Mouse (Mus musculus) urinary bladder, postnatal 4 days (tissue): ENCODE data around the gene Ush2a.

ENCODE experiments used
- DNase-seq, 2 experiments: peaks; one replicate each; pipeline ENCODE4 v3.0.0; 2021 to 2022; ENCODE audit warnings: low spot score in 2 of 2

Ush2a gene

DNA sequence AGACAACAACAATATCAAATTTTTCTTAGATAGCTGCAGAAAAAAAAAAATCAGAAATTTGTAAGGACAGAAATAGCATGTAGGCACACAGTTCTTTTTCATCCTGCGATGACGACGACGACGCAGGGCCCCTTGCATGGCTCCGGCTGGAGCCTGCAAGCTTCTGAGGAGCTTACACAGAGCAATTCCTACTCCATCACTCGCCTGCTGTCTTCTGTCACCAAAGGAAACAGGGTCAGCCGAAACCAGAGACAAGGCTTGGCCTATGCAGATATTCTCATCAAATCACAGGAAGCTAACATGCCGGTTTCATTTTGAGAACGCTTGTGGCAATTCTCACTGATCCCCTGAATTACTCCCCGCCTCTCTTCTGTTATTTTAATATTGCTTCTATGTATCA lies 604.7 kb downstream of the Ush2a start:
- DNase-seq = no peak

DNA sequence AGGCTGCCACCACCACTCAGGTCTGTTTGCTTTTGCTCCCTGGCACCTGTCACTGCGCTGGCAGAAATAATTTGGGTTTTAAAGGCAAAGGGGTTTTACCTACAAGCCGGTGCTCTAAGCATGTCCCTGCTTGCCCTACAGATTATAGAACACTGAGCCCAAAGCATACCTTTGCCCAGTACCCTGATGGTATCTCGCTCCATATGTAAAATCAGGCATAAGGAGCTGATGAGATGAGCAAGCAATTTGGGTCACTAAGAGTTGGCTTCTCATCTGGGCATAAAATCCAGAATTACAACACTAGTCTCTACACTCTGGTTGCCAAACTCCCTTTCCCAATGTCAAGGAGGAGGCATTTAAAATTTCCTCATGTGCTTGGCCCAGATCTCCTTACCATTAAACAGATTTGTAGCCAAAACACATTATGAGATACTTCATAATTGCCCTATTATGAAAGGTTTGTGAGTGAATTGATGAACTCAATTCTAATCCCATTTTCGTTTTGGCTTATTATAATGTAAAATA lies 616.8 kb downstream of the Ush2a start:
- DNase-seq = no peak

DNA sequence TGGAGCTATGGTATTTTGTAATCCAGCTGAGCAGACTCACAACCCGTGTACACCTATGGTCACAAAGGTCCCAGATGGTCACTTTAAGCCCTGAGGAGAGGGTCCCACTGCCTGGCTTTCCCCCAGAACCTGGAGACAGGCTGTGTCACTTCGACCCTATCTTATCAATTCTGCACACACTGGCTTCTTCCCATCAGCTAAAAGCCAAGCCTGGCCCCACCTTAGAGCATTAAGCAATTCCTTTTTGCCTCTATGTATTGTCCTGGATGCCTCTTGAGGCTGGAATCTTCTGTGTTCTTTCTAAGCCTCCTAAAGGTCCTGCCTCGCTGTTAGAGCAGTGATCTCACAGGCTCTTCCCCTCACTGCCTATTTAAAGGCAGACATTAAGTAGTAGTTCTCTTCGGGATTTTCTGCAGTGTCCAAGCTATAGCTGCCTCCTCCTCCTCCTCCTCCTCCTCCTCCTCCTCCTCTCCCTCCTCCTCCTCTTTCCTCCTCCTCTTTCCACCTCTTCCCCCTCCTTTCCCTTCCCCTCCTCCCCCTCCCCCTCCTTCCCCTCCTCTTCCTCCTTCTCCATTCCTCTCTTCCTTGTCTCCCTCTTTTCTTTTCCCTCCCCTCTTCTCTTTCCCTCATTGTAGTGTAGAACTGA lies 635.2 kb downstream of the Ush2a start:
- DNase-seq = no peak

DNA sequence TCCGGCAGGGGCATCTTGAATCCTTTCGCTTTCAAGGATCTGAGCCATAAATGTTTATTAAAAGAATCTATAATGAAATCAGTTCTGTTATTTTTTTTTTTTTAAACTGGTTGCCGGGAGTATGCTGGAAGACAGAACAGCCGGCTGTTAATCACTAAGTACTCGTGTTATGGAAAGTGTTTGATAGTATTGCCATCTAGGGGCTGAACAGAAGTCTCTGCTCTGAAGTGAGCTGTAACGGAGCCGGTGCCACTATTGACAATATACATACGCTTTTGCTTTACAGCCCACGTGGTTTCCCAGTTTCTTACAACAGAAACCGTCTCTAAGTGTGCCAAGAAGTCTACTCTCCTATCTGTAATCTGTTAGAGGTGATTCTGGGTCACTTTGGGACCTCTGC lies 642.3 kb downstream of the Ush2a start:
- no peak for DNase-seq

DNA sequence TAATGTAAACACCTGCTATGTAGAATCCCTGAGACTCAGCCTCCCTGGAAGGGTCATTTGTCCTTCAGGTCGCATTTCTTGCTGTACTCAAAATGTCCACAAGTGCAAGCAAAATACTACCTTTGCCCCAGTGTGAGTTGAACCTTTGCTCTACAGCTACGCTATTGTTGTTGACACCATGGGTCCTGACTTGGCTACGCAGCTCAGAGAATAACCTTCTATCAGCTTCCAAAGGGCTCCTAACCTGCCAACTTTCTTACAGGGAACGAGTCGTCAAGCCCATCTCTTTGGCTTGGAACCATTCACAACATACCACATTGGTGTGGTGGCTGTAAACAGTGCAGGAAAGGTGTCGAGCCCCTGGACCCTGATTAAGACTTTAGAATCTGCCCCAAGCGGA lies 644.4 kb downstream of the Ush2a start:
- no peak for DNase-seq

DNA sequence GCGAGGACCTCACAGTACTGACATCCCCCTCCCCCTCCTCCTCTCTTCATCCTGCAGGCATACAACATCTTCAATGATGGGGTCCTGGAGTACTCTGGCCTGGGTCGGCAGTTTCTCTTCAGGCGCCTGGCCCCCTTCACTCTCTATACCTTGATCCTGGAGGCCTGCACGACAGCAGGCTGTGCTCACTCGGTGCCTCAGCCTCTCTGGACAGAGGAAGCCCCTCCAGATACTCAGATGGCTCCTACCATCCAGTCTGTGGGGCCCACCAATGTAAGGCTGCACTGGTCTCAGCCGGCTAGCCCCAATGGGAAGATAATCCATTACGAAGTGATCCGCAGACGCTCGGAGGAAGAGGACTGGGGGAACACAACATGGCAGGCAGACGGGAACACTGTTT lies 648.8 kb downstream of the Ush2a start:
- no peak for DNase-seq

DNA sequence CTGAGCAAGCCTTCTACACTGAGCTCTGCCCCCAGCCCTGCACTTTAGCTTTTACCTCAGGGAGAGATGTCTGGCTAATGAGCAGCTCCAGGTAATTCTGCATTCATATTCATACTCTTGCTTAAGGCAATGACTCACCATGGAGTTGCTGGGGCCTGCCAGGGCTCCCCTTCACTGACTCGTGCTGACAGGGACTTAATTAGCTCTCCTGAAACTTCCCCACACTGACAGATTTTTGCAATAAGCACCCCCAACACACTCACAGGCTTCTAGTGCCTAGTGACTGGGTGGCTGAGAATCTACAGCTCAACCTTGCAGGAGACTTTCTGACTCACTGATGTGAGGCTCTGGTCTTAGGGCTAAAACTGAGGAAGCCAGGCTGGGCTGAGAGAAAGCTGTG lies 658.1 kb downstream of the Ush2a start:
- DNase-seq = no peak

DNA sequence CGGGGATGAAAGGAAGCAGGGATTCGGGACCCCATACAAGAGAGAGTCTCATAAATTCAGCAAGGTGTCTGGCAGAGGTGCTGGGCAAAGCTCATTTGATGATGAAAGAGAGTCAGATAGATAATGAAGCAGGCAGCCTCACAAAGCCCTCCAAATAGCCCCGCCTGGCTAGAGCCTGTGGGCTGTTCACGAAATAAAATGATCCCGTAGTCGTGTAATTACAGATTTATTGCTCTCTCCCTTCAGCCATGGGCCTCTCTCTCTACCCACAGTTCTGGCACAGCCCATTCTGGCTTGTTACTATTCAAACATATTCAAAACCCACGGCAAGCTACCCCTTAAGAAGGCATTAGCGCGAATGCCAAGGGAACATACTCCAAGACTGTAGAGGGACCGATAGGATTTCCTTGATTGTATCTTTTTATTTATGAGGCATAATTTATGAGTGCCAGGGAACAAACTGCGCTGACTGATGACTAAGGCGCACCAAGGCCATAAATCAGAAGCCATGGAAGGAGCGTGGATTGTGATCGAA lies 675.5 kb downstream of the Ush2a start:
- DNase-seq = no peak

DNA sequence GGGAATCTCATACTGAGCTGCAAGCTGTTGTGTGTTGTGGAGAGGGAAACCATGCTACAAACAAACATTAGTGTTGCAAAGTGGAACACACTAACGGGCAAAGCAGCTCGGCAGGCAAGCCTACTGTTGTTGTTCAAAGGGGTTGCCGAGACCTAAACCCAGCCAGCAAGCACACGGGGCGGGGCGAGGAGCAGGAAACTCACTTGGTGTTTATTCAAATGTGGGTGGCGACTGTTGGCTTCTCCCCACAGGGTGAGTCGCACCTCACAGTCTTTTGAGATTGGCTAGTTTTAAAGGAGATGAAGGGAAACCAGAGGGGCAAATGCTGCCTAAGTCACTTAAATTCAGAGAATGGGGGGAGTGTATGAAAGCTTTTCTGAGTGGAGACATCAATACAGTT lies 683.5 kb downstream of the Ush2a start:
- no peak for DNase-seq

DNA sequence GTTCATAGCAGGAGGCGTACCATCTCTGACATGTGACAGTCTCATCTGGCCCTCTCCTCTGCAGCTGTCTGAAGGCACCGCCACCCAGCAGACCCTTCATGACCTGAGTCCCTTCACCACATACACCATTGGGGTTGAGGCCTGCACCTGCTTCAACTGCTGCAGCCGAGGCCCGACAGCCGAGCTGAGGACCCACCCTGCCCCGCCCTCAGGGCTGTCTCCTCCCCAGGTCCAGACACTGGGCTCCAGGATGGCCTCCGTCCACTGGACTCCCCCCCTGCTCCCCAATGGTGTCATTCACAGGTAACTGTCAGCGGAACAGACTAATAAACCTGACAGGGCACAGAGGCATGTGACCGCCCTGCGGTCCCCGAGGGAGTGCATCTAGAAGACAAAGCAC lies 685.0 kb downstream of the Ush2a start:
- DNase-seq = no peak

DNA sequence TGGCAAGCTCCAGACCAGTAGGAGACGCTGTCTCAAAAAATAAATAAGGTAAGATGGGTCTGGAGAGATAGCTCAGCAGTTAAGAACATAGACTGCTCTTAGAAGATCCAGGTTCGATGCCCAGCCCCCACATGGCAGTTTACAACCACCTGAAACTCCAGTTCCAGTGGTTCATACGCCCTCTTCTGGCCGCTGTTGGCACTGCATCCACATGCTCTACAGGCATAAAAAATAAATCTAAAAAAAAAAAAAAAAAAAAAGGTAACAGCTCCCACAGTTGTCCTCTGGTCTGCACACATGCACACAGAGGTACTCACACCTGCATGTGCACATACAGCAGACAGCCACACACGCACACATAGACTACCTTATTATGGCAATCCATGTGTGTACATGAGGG lies 686.0 kb downstream of the Ush2a start:
- no peak for DNase-seq

DNA sequence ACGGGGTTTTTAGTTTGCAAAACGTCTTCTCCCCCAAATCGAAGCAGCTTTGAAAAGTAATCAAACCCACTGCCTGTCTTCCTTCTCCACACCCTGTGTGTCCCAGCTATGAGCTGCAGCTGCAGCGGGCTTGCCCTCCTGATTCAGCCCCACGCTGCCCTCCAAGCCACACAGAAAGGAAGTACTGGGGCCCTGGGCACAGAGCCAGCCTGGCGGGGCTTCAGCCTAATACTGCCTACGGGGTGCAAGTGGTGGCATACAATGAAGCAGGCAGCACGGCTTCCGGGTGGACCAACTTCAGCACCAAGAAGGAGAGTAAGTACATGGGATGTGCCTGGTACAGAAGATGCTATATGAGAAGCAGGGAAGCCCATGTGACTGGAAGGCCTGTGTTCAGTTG lies 686.5 kb downstream of the Ush2a start:
- DNase-seq = no peak

DNA sequence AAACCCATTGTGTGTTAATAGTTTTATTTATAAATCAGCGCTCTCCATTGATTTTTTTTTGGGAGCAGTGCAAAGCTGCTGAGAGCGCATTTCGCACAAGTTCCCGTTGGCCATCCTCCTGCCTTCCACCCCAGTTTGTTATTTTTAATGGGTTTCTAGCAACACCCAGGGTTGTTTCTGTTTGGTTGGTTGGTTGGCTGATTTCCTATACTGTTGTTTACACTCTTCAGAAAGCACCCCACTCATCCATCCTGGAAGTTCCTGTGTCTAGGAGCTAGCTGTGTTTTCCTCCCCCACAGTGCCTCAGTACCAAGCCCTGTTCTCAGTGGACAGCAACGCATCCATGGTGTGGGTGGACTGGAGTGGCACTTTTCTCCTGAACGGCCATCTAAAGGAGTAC lies 689.3 kb downstream of the Ush2a start:
- no peak for DNase-seq

DNA sequence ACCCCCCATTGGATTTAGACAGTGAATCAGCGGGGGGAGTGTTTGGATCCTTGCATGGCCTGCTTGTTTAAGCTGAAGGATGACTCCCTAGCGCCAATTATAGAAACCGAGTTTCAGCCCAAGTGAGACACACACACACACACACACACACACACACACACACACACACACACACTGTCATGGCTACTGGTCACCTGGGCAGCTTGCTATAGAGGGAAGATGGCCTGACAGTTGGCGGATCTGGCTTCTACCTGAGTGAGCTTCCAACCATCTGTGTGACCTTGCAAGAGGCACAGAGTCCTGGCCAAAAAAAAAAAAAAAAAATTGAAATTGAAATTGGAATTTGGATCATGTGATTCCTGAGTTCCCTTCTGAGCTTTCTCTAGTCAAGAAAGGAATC lies 690.7 kb downstream of the Ush2a start:
- no peak for DNase-seq

DNA sequence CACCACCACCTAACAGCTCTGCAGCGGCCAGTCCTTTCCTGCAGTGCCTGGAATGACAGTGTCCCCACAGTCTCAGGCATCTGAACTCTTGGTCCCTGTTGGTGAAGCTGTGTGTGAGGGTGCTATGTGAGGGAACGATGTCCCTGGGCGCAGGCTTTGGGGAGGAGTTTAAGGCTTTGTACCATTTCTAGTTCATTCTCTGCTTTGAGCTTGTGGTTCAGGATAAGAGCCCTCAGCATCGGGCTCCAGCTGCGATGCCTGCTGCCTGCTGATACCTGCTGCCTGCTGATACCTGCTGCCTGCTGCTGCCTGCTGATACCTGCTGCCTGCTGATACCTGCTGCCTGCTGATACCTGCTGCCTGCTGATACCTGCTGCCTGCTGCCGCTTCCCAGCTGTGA lies 711.3 kb downstream of the Ush2a start:
- peak in 1 of 2 experiments; percentile 43 for DNase-seq

DNA sequence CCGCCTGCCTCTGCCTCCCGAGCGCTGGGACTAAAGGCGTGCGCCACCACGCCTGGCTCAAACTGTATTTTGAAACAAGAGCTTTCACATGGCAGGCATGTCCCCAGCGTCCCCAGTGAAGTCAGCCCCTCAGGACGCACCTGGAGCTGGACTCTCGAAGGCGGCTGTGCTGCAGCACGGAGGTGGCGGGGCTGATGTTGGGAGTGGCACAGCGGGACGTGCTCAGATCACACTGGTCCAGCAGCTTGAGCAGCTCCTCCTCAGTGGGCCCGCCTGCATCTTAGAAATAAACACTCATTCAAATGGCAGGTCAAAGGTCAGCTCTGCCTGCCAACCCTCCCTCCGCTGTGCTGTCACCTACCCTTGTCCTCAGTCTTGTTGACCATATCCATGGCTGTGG lies 712.1 kb downstream of the Ush2a start:
- no peak for DNase-seq

DNA sequence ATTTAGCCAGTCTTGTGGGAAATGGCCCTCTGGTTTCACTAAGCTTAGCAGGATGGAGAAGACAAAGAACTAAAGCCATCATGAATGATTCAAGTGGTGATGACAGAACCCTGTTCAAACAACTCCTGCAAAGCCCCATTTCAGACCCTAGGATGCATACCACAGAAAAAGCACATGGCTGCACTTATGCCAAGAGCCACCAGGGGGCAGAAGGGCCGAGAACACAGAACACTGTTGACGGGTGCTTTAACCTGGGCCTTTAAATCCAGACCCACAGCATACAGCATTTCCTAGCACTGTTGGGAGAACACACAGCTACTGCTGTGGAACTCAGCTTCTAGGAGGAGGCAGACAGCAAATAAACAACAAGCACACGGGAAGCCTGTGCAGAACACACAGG lies 718.2 kb downstream of the Ush2a start:
- no peak for DNase-seq

DNA sequence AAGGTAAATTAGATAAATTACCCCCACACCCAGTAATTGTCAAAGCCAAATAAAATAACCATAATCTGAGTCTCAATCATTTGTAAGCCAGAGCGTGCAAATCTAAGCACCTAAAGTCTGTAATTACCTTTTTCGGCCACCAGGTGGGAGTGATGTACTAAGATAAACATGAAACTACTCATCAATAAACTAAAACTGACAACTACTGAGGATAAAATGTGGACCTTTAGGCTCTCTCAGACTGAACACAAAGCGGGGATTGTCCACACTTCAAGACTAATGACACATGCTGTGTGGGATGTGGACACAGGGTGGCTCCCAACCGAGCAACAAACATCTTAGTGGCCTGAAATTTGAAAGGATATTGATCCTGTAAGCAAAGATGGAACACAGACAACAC lies 731.4 kb downstream of the Ush2a start:
- peak in 1 of 2 experiments; percentile 57 for DNase-seq

DNA sequence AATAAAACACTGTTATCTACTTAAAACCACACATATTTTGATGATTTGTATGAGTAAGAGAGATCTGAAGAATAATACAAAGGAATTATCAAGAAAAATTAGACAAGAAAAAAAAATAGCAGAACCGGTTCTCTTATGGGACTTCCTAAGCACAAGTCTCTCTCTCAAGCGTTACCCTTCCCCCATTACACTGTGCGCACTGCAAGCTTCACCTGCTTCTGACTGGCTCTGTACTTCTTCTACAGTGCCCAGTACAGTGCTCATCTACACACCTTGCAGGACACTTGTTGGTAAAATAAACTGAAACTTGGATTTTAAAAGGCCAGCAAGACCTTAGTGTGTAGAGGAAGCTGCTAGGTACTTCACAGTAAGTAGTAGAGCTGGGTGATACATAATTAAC lies 736.1 kb downstream of the Ush2a start:
- no peak for DNase-seq

DNA sequence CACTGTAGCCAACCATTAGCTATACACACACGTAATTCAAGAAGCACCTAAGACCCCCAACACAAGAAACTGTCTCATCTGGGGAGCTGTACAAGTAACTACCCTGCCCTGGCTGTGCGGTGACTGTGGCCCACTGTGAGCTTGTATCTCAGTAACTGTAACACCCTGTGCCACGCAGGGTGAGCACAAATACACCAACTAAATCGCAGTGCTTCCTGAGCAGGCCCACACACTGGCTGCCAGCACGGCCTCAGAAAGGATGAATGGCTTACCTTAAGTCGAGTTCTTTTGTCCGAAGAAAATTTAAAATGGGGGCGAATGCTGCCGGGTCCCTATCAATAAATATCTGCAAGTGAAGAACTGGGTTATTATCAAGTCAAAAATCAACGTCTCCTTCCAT lies 738.2 kb downstream of the Ush2a start:
- DNase-seq = no peak

DNA sequence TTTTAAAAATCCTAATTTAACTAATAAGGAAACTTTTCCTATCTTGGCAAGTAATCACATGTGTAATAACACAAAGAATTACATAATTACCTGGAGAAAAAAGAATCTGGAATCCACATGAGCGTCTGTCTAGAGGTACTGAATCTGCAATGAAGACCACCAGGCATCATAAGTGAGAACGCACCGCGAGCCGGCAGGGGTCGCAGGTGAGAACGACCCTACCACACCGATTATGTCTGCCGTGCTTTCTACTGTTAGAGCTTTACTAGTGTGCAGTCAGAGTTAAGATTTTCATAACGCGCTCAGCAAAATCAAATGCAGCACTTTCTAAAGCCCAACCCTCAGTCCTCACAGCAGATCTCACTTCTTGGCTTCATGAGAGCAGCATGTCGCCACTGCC lies 740.0 kb downstream of the Ush2a start:
- no peak for DNase-seq

DNA sequence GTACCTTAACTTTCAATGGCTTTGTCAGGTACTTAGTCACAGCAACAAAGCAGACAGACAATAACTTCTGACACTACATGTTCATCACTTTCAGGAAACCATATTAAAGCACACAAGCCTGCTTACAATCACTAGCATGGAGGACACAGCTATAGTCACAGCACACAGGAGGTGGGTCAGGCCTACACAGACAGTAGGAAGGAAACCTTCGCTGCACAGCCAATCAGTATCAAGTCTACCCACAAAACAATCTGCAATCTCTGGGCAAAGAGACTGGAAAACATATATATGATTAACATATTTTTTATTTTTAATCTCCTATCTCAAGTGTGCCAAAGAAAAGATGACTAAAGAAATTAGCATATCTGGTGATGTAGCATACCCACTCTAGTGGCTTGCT lies 743.0 kb downstream of the Ush2a start:
- DNase-seq = no peak

DNA sequence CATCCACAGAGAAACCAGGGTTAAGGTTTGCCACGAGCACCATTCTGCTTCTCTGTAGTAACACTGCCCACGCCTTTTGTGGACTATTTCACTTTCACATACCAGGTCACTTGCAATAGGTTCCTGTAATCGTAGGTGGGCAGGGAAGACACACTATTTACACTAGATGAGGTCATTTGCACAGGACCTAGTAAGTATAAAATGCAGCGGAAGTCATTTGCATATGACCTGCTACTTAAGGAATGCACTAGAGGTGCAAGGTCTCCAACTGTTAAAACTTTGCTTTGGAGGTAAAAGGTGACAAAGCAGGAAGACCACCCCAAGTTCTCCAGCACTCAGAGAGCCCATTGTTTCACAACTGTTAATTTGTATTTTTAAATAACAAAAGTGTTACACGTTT lies 744.4 kb downstream of the Ush2a start:
- no peak for DNase-seq

DNA sequence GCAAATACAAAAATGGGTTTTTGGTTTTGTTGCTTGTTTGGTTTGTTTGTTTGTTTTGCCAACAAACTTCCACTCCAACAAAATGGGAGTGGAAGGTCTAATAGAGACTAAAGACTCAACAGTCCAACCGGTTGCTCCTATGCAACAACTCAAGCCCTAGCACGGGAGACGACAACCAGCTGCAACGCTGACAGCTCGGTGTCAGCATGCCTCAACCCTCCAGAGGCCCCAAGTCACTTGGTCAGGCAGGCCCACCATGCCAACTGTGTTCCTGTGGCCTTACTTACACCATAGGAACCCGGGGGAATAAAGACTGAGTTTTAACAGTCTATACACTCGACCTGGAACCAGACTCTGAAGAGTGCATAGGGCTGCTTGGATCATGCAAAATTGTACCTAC lies 745.0 kb downstream of the Ush2a start:
- no peak for DNase-seq
